Comparison of ENCODE assay signal across 9 mouse cellular contexts in the genomic region with DNA sequence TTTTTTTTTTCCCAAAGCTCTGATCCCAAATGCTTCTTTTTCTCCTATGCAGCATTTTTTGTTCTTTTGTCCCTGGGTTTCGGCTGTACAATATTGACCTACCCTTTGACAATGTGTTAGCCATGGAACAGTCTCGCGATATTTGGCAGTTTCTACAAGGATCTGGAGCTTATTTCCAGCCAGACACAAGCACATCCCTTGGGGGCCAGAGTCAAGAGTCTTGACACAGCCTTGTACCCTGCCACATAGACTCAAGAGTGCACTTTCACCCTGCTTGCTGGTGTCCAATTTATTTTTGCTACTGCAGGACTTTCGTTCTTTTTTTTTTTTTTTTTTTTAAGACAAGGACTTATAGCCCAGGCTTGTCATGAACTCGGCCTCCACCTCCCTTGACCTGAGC. TPM values are rescaled to one million over a fixed set of nuclear protein-coding genes. Genes with fewer than 3 reads are reported as not detected.
DNase-seq lines count a peak whose midpoint lies in the region; ATAC-seq and TF ChIP-seq lines count a peak whose summit lies in the region.
"Had no signal": no experiment of that assay in that cellular context is flagged by ENCODE, and none has a peak within 500 bp of the region (broad histone marks: within the 10 kb centered on the region; RNA-seq: fewer than 3 reads in every experiment).

No protein-coding gene starts in this region.

- no peak for ATAC-seq in intestine, embryonic 14.5 days (replicated peaks; ENCODE audit: low FRiP score, low TSS enrichment, low read depth)
- no peak for ATAC-seq in intestine, embryonic 16.5 days
- no peak for ATAC-seq in forebrain, embryonic 11.5 days (replicated peaks; ENCODE audit: low FRiP score)
- no peak for ATAC-seq in liver, embryonic 14.5 days (ENCODE audit: insufficient read depth)
- ATAC-seq in granulocyte monocyte progenitor cell, adult 5-6 weeks (replicated peaks; ENCODE audit: poor library complexity, severe bottlenecking), result no peak

- H3K36me3 ChIP-seq in intestine, embryonic 14.5 days (ENCODE audit: control insufficient read depth, insufficient read depth, low read length), result peaks cover 56% of the 10 kb centered on the region
- peaks cover 14% of the 10 kb centered on the region for H3K36me3 ChIP-seq in intestine, embryonic 16.5 days (ENCODE audit: control insufficient read depth, insufficient read depth, low read length)
- peaks cover 26% of the 10 kb centered on the region for H3K36me3 ChIP-seq in ES-Bruce4 (ENCODE audit: control insufficient read depth, insufficient read depth, low read length, poor library complexity, severe bottlenecking)
- no peaks in the 10 kb centered on the region; the same call in 1 of the 2 replicates for H3K36me3 ChIP-seq in forebrain, embryonic 11.5 days (ENCODE audit: control insufficient read depth, insufficient read depth, low read length)
- peaks cover 22% of the 10 kb centered on the region for H3K36me3 ChIP-seq in liver, embryonic 14.5 days (replicated peaks; ENCODE audit: control insufficient read depth, insufficient read depth, low read depth)

- no peak for TF ChIP-seq POLR2A in ES-Bruce4 (IDR thresholded peaks at IDR 0.05; ENCODE audit: insufficient read depth, low read length)

- H3K27ac ChIP-seq in intestine, embryonic 14.5 days (ENCODE audit: low read depth), result no peak overlapping the region
- no peak overlapping the region for H3K27ac ChIP-seq in intestine, embryonic 16.5 days (ENCODE audit: low read length)
- peak overlapping the region; percentile 23 for H3K27ac ChIP-seq in ES-Bruce4 (ENCODE audit: insufficient read depth, low read length)
- H3K27ac ChIP-seq in forebrain, embryonic 11.5 days (ENCODE audit: low read depth, low read length), result no peak overlapping the region
- H3K27ac ChIP-seq in liver, embryonic 14.5 days, result no peak overlapping the region

- no peak for TF ChIP-seq EP300 in ES-Bruce4 (IDR thresholded peaks at IDR 0.05; ENCODE audit: insufficient read depth, low read depth, low read length)
- TF ChIP-seq EP300 in liver, embryonic 14.5 days (IDR thresholded peaks at IDR 0.05; ENCODE audit: low read depth), result no peak

- TF ChIP-seq CTCF in ES-Bruce4 (IDR thresholded peaks at IDR 0.05; ENCODE audit: low read depth, low read length), result no peak
- no peak for TF ChIP-seq CTCF in liver, embryonic 14.5 days (IDR thresholded peaks at IDR 0.05; ENCODE audit: low read depth)

- no peaks in the 10 kb centered on the region for H3K27me3 ChIP-seq in intestine, embryonic 14.5 days (replicated peaks; ENCODE audit: control insufficient read depth, insufficient read depth, low read length)
- H3K27me3 ChIP-seq in intestine, embryonic 16.5 days (replicated peaks; ENCODE audit: control insufficient read depth, insufficient read depth, low read length), result no peaks in the 10 kb centered on the region
- H3K27me3 ChIP-seq in ES-Bruce4 (ENCODE audit: control insufficient read depth, insufficient read depth, low read length, poor library complexity, severe bottlenecking), result no peaks in the 10 kb centered on the region
- no peaks in the 10 kb centered on the region for H3K27me3 ChIP-seq in forebrain, embryonic 11.5 days (ENCODE audit: control insufficient read depth, insufficient read depth, low read length)
- no peaks in the 10 kb centered on the region for H3K27me3 ChIP-seq in liver, embryonic 14.5 days (ENCODE audit: control insufficient read depth, insufficient read depth, low read length)

- no peak overlapping the region for H3K4me3 ChIP-seq in intestine, embryonic 14.5 days (ENCODE audit: low read depth, low read length)
- H3K4me3 ChIP-seq in intestine, embryonic 16.5 days (ENCODE audit: low read length), result no peak overlapping the region
- H3K4me3 ChIP-seq in ES-Bruce4 (ENCODE audit: low read depth, low read length), result no peak overlapping the region
- no peak overlapping the region for H3K4me3 ChIP-seq in forebrain, embryonic 11.5 days (ENCODE audit: low read depth, low read length)
- no peak overlapping the region for H3K4me3 ChIP-seq in liver, embryonic 14.5 days (ENCODE audit: insufficient read depth in 1 of 2, low read depth in 2 of 2, low read length in 2 of 2)

- no peak for DNase-seq in intestine, embryonic 14.5 days (ENCODE audit: low spot score)
- DNase-seq in forebrain, embryonic 11.5 days (ENCODE audit: low spot score), result no peak
- DNase-seq in liver, embryonic 14.5 days (ENCODE audit: low read depth in 3 of 3, low spot score in 3 of 3), result no peak
- no peak for DNase-seq in frontal cortex, postnatal 25 days (ENCODE audit: low spot score in 2 of 2)
- no peak for DNase-seq in thymus, postnatal 0 days (ENCODE audit: low spot score)
- DNase-seq: layer of hippocampus, postnatal 36 days had no signal

- 87% methylated on average over 5 of the region's 5 CpGs for WGBS in intestine, embryonic 14.5 days
- WGBS in intestine, embryonic 16.5 days, result 90% methylated on average over 5 of the region's 5 CpGs
- WGBS in forebrain, embryonic 11.5 days, result 91% methylated on average over 5 of the region's 5 CpGs
- WGBS in liver, embryonic 14.5 days (ENCODE audit: insufficient replicate concordance), result 82% methylated on average over 5 of the region's 5 CpGs

- peaks cover 19% of the 10 kb centered on the region; the same call in 1 of the 2 replicates for H3K4me1 ChIP-seq in intestine, embryonic 14.5 days (replicated peaks; ENCODE audit: control insufficient read depth, insufficient read depth, low read length)
- peaks cover 24% of the 10 kb centered on the region for H3K4me1 ChIP-seq in intestine, embryonic 16.5 days (ENCODE audit: control insufficient read depth, insufficient read depth, low read length)
- H3K4me1 ChIP-seq in ES-Bruce4 (ENCODE audit: control insufficient read depth, insufficient read depth, low read length), result no peaks in the 10 kb centered on the region
- peaks cover 10% of the 10 kb centered on the region for H3K4me1 ChIP-seq in forebrain, embryonic 11.5 days (replicated peaks; ENCODE audit: control insufficient read depth, insufficient read depth, low read length)
- H3K4me1 ChIP-seq in liver, embryonic 14.5 days (replicated peaks; ENCODE audit: control insufficient read depth in 2 of 2, insufficient read depth in 2 of 2, low read length in 1 of 2), result peaks cover 6 to 8% of the 10 kb centered on the region in 2 experiments; a peak in 3 of 4 replicates

- H3K9ac ChIP-seq in intestine, embryonic 14.5 days (ENCODE audit: low read length), result no peak overlapping the region
- no peak overlapping the region for H3K9ac ChIP-seq in intestine, embryonic 16.5 days (ENCODE audit: low read depth, low read length)
- H3K9ac ChIP-seq in ES-Bruce4 (ENCODE audit: low read depth, poor library complexity, severe bottlenecking), result 0 out of 2 replicates have a peak overlapping the region, but pooled peaks have one; percentile 90
- H3K9ac ChIP-seq in forebrain, embryonic 11.5 days (ENCODE audit: low read length), result peak overlapping the region; percentile 89; the same call in 1 of the 2 replicates
- H3K9ac ChIP-seq in liver, embryonic 14.5 days (replicated peaks), result no peak overlapping the region

- H3K9me3 ChIP-seq in intestine, embryonic 14.5 days (ENCODE audit: control insufficient read depth, low read length), result no peaks in the 10 kb centered on the region
- H3K9me3 ChIP-seq in intestine, embryonic 16.5 days (ENCODE audit: control insufficient read depth, low read length), result no peaks in the 10 kb centered on the region
- no peaks in the 10 kb centered on the region for H3K9me3 ChIP-seq in ES-Bruce4 (replicated peaks; ENCODE audit: control insufficient read depth, insufficient read depth, low read length, poor library complexity, severe bottlenecking)
- no peaks in the 10 kb centered on the region for H3K9me3 ChIP-seq in forebrain, embryonic 11.5 days (ENCODE audit: control insufficient read depth, low read length)
- H3K9me3 ChIP-seq in liver, embryonic 14.5 days (ENCODE audit: control insufficient read depth, low read length), result no peaks in the 10 kb centered on the region

- peak overlapping the region; percentile 64; the same call in 1 of the 2 replicates for H3K4me2 ChIP-seq in intestine, embryonic 14.5 days (ENCODE audit: low read length)
- no peak overlapping the region for H3K4me2 ChIP-seq in intestine, embryonic 16.5 days (ENCODE audit: low read depth, low read length)
- H3K4me2 ChIP-seq in forebrain, embryonic 11.5 days (ENCODE audit: low read depth, low read length, severe bottlenecking), result peak overlapping the region; percentile 80; the same call in 1 of the 2 replicates
- H3K4me2 ChIP-seq in liver, embryonic 14.5 days (ENCODE audit: low read depth), result peak overlapping the region; percentile 97

RNA-seq across cellular contexts. Expression of gene Fam219b, which starts 1.0 kb away (rescaled TPM):
- polyA plus RNA-seq in intestine, embryonic 14.5 days (2014; fragmentation: Nextera tagmentation; extraction: Ambion mirVana), result 18.9 and 21.9 TPM in 2 replicates
- polyA plus RNA-seq in intestine, embryonic 16.5 days (2015; fragmentation: Nextera tagmentation; extraction: Ambion mirVana), result 13.6 and 13.7 TPM in 2 replicates
- 9.0 and 11.8 TPM in 2 replicates for polyA plus RNA-seq in ES-Bruce4 (2011; ENCODE audit: insufficient read depth, insufficient read length, low read depth, missing spikeins)
- polyA plus RNA-seq in forebrain, embryonic 11.5 days (2014; fragmentation: Nextera tagmentation; extraction: Ambion mirVana), result 21.0 TPM in 2 replicates
- 2.0 and 3.1 TPM in 2 replicates for polyA plus RNA-seq in liver, embryonic 14.5 days (2012; rRNA removed)
- 4.8 and 5.9 TPM in 2 replicates for polyA plus RNA-seq in liver, embryonic 14.5 days (2014; fragmentation: Nextera tagmentation; extraction: Ambion mirVana)
- total RNA-seq in granulocyte monocyte progenitor cell, adult 5-6 weeks (2014; fragmentation: Nextera tagmentation), result 7.3 and 7.5 TPM in 2 replicates
- 11.4 and 12.6 TPM in 2 replicates for total RNA-seq in granulocyte monocyte progenitor cell, adult 5-6 weeks (2017)
- 15.5 and 17.7 TPM in 2 replicates for polyA plus RNA-seq in thymus, postnatal 0 days (2015; fragmentation: Nextera tagmentation; extraction: Ambion mirVana)

RNA-seq across cellular contexts. Expression of gene Cox5a, which starts 15.3 kb away (rescaled TPM):
- polyA plus RNA-seq in intestine, embryonic 14.5 days (2014; fragmentation: Nextera tagmentation; extraction: Ambion mirVana), result 622 and 687 TPM in 2 replicates
- polyA plus RNA-seq in intestine, embryonic 16.5 days (2015; fragmentation: Nextera tagmentation; extraction: Ambion mirVana), result 980 and 987 TPM in 2 replicates
- 490 and 512 TPM in 2 replicates for polyA plus RNA-seq in ES-Bruce4 (2011; ENCODE audit: insufficient read depth, insufficient read length, low read depth, missing spikeins)
- 624 and 635 TPM in 2 replicates for polyA plus RNA-seq in forebrain, embryonic 11.5 days (2014; fragmentation: Nextera tagmentation; extraction: Ambion mirVana)
- 104 and 121 TPM in 2 replicates for polyA plus RNA-seq in liver, embryonic 14.5 days (2012; rRNA removed)
- 316 and 317 TPM in 2 replicates for polyA plus RNA-seq in liver, embryonic 14.5 days (2014; fragmentation: Nextera tagmentation; extraction: Ambion mirVana)
- total RNA-seq in granulocyte monocyte progenitor cell, adult 5-6 weeks (2014; fragmentation: Nextera tagmentation), result 540 and 741 TPM in 2 replicates
- 121 and 142 TPM in 2 replicates for total RNA-seq in granulocyte monocyte progenitor cell, adult 5-6 weeks (2017)
- polyA plus RNA-seq in thymus, postnatal 0 days (2015; fragmentation: Nextera tagmentation; extraction: Ambion mirVana), result 862 and 907 TPM in 2 replicates

RNA-seq across cellular contexts. Expression of gene Mpi, which starts 16.2 kb away (rescaled TPM):
- 40.4 and 42.7 TPM in 2 replicates for polyA plus RNA-seq in intestine, embryonic 14.5 days (2014; fragmentation: Nextera tagmentation; extraction: Ambion mirVana)
- polyA plus RNA-seq in intestine, embryonic 16.5 days (2015; fragmentation: Nextera tagmentation; extraction: Ambion mirVana), result 58.4 and 59.4 TPM in 2 replicates
- polyA plus RNA-seq in ES-Bruce4 (2011; ENCODE audit: insufficient read depth, insufficient read length, low read depth, missing spikeins), result 39.1 TPM in 2 replicates
- polyA plus RNA-seq in forebrain, embryonic 11.5 days (2014; fragmentation: Nextera tagmentation; extraction: Ambion mirVana), result 55.1 and 65.5 TPM in 2 replicates
- polyA plus RNA-seq in liver, embryonic 14.5 days (2012; rRNA removed), result 8.1 and 8.5 TPM in 2 replicates
- polyA plus RNA-seq in liver, embryonic 14.5 days (2014; fragmentation: Nextera tagmentation; extraction: Ambion mirVana), result 6.7 and 7.9 TPM in 2 replicates
- total RNA-seq in granulocyte monocyte progenitor cell, adult 5-6 weeks (2014; fragmentation: Nextera tagmentation), result 10.8 and 23.1 TPM in 2 replicates
- 13.9 and 17.8 TPM in 2 replicates for total RNA-seq in granulocyte monocyte progenitor cell, adult 5-6 weeks (2017)
- 20.9 and 21.6 TPM in 2 replicates for polyA plus RNA-seq in thymus, postnatal 0 days (2015; fragmentation: Nextera tagmentation; extraction: Ambion mirVana)

RNA-seq across cellular contexts. Expression of gene Scamp2, which starts 24.4 kb away (rescaled TPM):
- polyA plus RNA-seq in intestine, embryonic 14.5 days (2014; fragmentation: Nextera tagmentation; extraction: Ambion mirVana), result 75.5 and 80.2 TPM in 2 replicates
- polyA plus RNA-seq in intestine, embryonic 16.5 days (2015; fragmentation: Nextera tagmentation; extraction: Ambion mirVana), result 95.7 and 97.2 TPM in 2 replicates
- 26.6 and 31.0 TPM in 2 replicates for polyA plus RNA-seq in ES-Bruce4 (2011; ENCODE audit: insufficient read depth, insufficient read length, low read depth, missing spikeins)
- 57.7 and 58.2 TPM in 2 replicates for polyA plus RNA-seq in forebrain, embryonic 11.5 days (2014; fragmentation: Nextera tagmentation; extraction: Ambion mirVana)
- 13.9 and 15.6 TPM in 2 replicates for polyA plus RNA-seq in liver, embryonic 14.5 days (2012; rRNA removed)
- 20.7 and 21.1 TPM in 2 replicates for polyA plus RNA-seq in liver, embryonic 14.5 days (2014; fragmentation: Nextera tagmentation; extraction: Ambion mirVana)
- 66.9 and 68.5 TPM in 2 replicates for total RNA-seq in granulocyte monocyte progenitor cell, adult 5-6 weeks (2014; fragmentation: Nextera tagmentation)
- 26.8 and 38.2 TPM in 2 replicates for total RNA-seq in granulocyte monocyte progenitor cell, adult 5-6 weeks (2017)
- 58.4 and 65.2 TPM in 2 replicates for polyA plus RNA-seq in thymus, postnatal 0 days (2015; fragmentation: Nextera tagmentation; extraction: Ambion mirVana)

RNA-seq across cellular contexts. Expression of gene Rpp25, which starts 32.5 kb away (rescaled TPM):
- 8.6 and 10.7 TPM in 2 replicates for polyA plus RNA-seq in intestine, embryonic 14.5 days (2014; fragmentation: Nextera tagmentation; extraction: Ambion mirVana)
- 6.3 and 6.8 TPM in 2 replicates for polyA plus RNA-seq in intestine, embryonic 16.5 days (2015; fragmentation: Nextera tagmentation; extraction: Ambion mirVana)
- 14.3 and 17.6 TPM in 2 replicates for polyA plus RNA-seq in ES-Bruce4 (2011; ENCODE audit: insufficient read depth, insufficient read length, low read depth, missing spikeins)
- 1.5 and 3.4 TPM in 2 replicates for polyA plus RNA-seq in forebrain, embryonic 11.5 days (2014; fragmentation: Nextera tagmentation; extraction: Ambion mirVana)
- 0.09 and 0.18 TPM in 2 replicates for polyA plus RNA-seq in liver, embryonic 14.5 days (2012; rRNA removed)
- 0.39 and 0.54 TPM in 2 replicates for polyA plus RNA-seq in liver, embryonic 14.5 days (2014; fragmentation: Nextera tagmentation; extraction: Ambion mirVana)
- 0.32 TPM in 1 of 2 replicates, not detected in the other for total RNA-seq in granulocyte monocyte progenitor cell, adult 5-6 weeks (2014; fragmentation: Nextera tagmentation)
- 0.46 TPM in 1 of 2 replicates, not detected in the other for total RNA-seq in granulocyte monocyte progenitor cell, adult 5-6 weeks (2017)
- 0.60 and 0.85 TPM in 2 replicates for polyA plus RNA-seq in thymus, postnatal 0 days (2015; fragmentation: Nextera tagmentation; extraction: Ambion mirVana)

Comparison
In these comparisons a context has a peak if more than half of its experiments do, and no peak if none do; other contexts are left out.
1. H3K9ac ChIP-seq: peak in ES-Bruce4 (single experiment) and forebrain, embryonic 11.5 days (single experiment); none in intestine, embryonic 14.5 days (single experiment), intestine, embryonic 16.5 days (single experiment) and liver, embryonic 14.5 days (single experiment).